Mouse (Mus musculus) ES-Bruce4 (cell line): ENCODE results near the gene Ino80b. TPM values are rescaled to one million over a fixed set of nuclear protein-coding genes. Genes with fewer than 3 reads are reported as not detected.

Experiments used
- H3K27ac ChIP-seq: 2 replicates; pipeline ENCODE4 v1.5.1; 2012; ENCODE audit warnings: low read length, inconsistent platforms; ENCODE audit not compliant: insufficient read depth
- H3K27me3 ChIP-seq: 2 replicates; pipeline ENCODE4 v1.6.1; 2012; ENCODE audit warnings: mild to moderate bottlenecking, low read length, inconsistent platforms; ENCODE audit not compliant: control insufficient read depth, poor library complexity, insufficient read depth, severe bottlenecking
- H3K36me3 ChIP-seq: 2 replicates; pipeline ENCODE4 v1.6.1; 2012; ENCODE audit warnings: inconsistent platforms, mild to moderate bottlenecking, low read length, moderate library complexity; ENCODE audit not compliant: control insufficient read depth, poor library complexity, insufficient read depth, severe bottlenecking
- H3K4me1 ChIP-seq: one replicate; pipeline ENCODE4 v1.8.1; 2011; ENCODE audit warnings: low read length; ENCODE audit not compliant: control insufficient read depth, insufficient read depth
- H3K4me3 ChIP-seq: 2 replicates; pipeline ENCODE4 v1.5.1; 2011; ENCODE audit warnings: low read depth, mild to moderate bottlenecking, low read length
- H3K9ac ChIP-seq: 2 replicates; pipeline ENCODE4 v1.6.1; 2012; ENCODE audit warnings: low read depth, mild to moderate bottlenecking, inconsistent platforms; ENCODE audit not compliant: poor library complexity, severe bottlenecking
- H3K9me3 ChIP-seq: replicated peaks from 2 replicates; pipeline ENCODE4 v1.6.1; 2012; ENCODE audit warnings: mild to moderate bottlenecking, low read length, inconsistent platforms; ENCODE audit not compliant: control insufficient read depth, poor library complexity, insufficient read depth, severe bottlenecking
- CTCF ChIP-seq: IDR thresholded peaks from one replicate; pipeline ENCODE4 v1.8.1; 2011; ENCODE audit warnings: low read depth, low read length
- EP300 ChIP-seq: IDR thresholded peaks from 2 replicates; pipeline ENCODE4 v1.6.1; 2011; ENCODE audit warnings: low read depth, low read length; ENCODE audit not compliant: insufficient read depth
- POLR2A ChIP-seq: IDR thresholded peaks from one replicate; pipeline ENCODE4 v1.8.1; 2011; ENCODE audit warnings: low read length; ENCODE audit not compliant: insufficient read depth
- polyA plus RNA-seq: library from polyadenylated mRNA; stranded (reverse); fragments of >200 nt; gene quantifications from 2 replicates; pipeline ENCODE4 v1.2.4, GENCODE M21; 2011; ENCODE audit warnings: low read depth; ENCODE audit not compliant: missing spikeins, insufficient read depth, insufficient read length

The Ino80b gene
- polyA plus RNA-seq, 1 experiment, result 11.6 TPM

- H3K36me3 ChIP-seq, result no peaks in the 10 kb centered on the region
- no peak for TF ChIP-seq CTCF
- TF ChIP-seq EP300, result no peak
- no peak for TF ChIP-seq POLR2A
- H3K27me3 ChIP-seq, result no peaks in the 10 kb centered on the region
- peak overlapping the region; percentile 40 for H3K9ac ChIP-seq
- peak overlapping the region; percentile 39 for H3K4me3 ChIP-seq
- H3K27ac ChIP-seq, result no peak overlapping the region
- no peaks in the 10 kb centered on the region for H3K4me1 ChIP-seq
- H3K9me3 ChIP-seq, result no peaks in the 10 kb centered on the region
These were observed 37.9 kb downstream of the Ino80b start for GRCm38 (mm10) chr6:83087205-83087925.

DNA sequence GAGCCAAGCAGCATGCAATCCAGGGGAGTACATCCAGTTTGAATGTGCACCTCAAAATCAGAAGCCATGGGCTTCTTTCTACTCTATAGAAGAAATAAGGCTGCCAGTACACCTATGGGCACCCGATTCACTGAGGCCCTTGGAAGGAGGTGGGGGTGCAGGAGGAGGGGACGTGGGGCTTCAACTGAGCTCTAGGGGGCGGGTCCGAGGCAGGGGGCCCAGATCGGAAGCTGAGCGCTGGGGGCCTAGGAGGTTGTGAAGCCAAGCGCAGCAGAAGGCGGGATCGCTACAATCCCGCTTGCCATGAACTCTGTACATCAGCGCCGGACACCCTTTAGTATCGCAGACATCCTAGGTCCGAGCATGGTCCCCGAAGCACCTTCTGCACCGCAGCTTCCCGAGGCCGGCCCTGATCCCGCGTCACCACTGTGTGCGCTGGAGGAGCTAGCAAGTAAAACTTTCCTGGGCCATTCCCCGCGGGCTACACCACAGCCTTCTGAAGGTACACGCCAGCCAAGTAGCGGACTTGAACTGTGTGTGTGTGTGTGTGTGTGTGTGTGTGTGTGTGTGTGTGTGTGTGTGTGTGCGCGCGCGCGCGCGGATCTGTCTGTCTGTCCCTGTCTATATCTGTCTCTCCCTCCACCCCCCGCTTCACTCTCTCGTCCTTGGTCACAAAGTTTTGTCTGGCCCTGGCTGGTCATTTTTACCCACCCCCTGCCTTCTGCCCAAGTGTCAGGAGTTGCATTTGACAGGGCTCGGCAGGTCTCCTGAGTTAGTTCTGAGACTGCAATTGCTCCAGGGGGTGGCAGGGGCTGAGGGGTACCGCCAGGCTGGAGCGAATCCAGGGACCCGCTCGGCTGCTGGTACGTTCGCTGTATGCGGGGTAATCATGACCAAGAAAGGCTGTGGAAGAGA lies 38.9 kb downstream of the Ino80b start, which contains the start of gene Lbx2:
TSS of gene Lbx2 (plus strand) at position 247 of the 915 bp plus-strand sequence.
- H3K9ac ChIP-seq, result peak within 1 kb of the TSS; percentile 15; the same call in 1 of the 2 replicates
- no peaks in the 10 kb centered on the region for H3K4me1 ChIP-seq
- no peaks in the 10 kb centered on the region for H3K9me3 ChIP-seq
- no peak within 1 kb of the TSS for H3K27ac ChIP-seq
- H3K4me3 ChIP-seq, result peak within 1 kb of the TSS; percentile 39
- TF ChIP-seq POLR2A (no peak), EP300 (no peak), CTCF (no peak)
- no peaks in the 10 kb centered on the region for H3K27me3 ChIP-seq
- H3K36me3 ChIP-seq, result no peaks in the 10 kb centered on the region

GRCm38 (mm10) chr6:83084477-83084876 lies 40.8 kb downstream of the Ino80b start:
- Histone ChIP-seq H3K36me3 (peaks cover 3% of the 10 kb centered on the region; the same call in 1 of the 2 replicates), H3K27ac (no peak overlapping the region), H3K4me1 (no peaks in the 10 kb centered on the region), H3K4me3 (no peak overlapping the region), H3K27me3 (no peaks in the 10 kb centered on the region), H3K9me3 (no peaks in the 10 kb centered on the region), H3K9ac (no peak overlapping the region)
- TF ChIP-seq CTCF (no peak), POLR2A (no peak), EP300 (no peak)

- H3K27me3 ChIP-seq, result no peaks in the 10 kb centered on the region
- no peak overlapping the region for H3K4me3 ChIP-seq
- H3K27ac ChIP-seq, result no peak overlapping the region
- H3K9me3 ChIP-seq, result no peaks in the 10 kb centered on the region
- no peaks in the 10 kb centered on the region for H3K4me1 ChIP-seq
- TF ChIP-seq CTCF, result no peak
- TF ChIP-seq POLR2A, result no peak
- TF ChIP-seq EP300, result no peak
- no peak overlapping the region for H3K9ac ChIP-seq
- H3K36me3 ChIP-seq, result peaks cover 3% of the 10 kb centered on the region; the same call in 1 of the 2 replicates
These were observed 41.7 kb downstream of the Ino80b start for GRCm38 (mm10) chr6:83083497-83083896.

DNA sequence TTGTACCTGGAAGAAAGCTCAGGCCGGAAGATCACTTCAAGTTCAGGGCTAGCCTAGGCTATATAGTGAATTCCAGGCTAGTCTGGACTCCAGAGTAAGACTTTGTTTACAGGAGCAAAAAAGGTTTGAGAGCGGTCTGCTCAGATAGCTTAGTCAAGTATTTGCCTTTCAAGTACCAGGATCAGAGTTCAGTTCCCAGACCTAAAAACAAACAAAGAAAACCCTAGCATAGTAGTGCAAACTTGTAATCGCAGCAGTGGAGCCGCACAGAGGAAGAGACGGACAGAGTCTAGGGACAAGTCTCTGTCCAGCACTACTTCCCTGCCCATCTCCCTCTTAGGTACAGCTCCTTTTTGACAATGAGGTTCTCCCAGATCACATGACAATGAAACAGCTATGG lies 45.0 kb downstream of the Ino80b start:
- Histone ChIP-seq H3K4me3 (no peak overlapping the region), H3K9me3 (no peaks in the 10 kb centered on the region), H3K36me3 (peaks cover 3% of the 10 kb centered on the region; the same call in 1 of the 2 replicates), H3K9ac (no peak overlapping the region), H3K27ac (no peak overlapping the region), H3K4me1 (no peaks in the 10 kb centered on the region), H3K27me3 (no peaks in the 10 kb centered on the region)
- TF ChIP-seq CTCF (no peak), POLR2A (no peak), EP300 (no peak)

- no peaks in the 10 kb centered on the region for H3K9me3 ChIP-seq
- TF ChIP-seq CTCF (no peak), EP300 (0 out of 2 replicates have a peak, but pooled peaks have one; percentile 36), POLR2A (no peak)
- peak overlapping the region; percentile 80 for H3K4me3 ChIP-seq
- H3K27ac ChIP-seq, result no peak overlapping the region
- H3K9ac ChIP-seq, result peak overlapping the region; percentile 63
- peaks cover 3% of the 10 kb centered on the region; the same call in 1 of the 2 replicates for H3K36me3 ChIP-seq
- no peaks in the 10 kb centered on the region for H3K27me3 ChIP-seq
- no peaks in the 10 kb centered on the region for H3K4me1 ChIP-seq
These were observed 46.8 kb downstream of the Ino80b start for GRCm38 (mm10) chr6:83078324-83078858.
